Mouse (Mus musculus) large intestine, adult 2 months (tissue): ENCODE data around the gene Cdh1. TPM values are rescaled to one million over a fixed set of nuclear protein-coding genes. Genes with fewer than 3 reads are reported as not detected.
A peak's percentile ranks its signal among the peaks of the same experiment; 100 is the strongest.

ENCODE experiments used
- DNase-seq: peaks from one replicate; pipeline ENCODE4 v3.0.0-alpha.2; 2012; ENCODE audit warnings: low read depth, low spot score
- WGBS: fragments of 180-500 bp; shearing (Covaris S2); methylation state at CpG from one replicate; pipeline ENCODE4 v1.1.7; 2018; 5-methylcytosine and 5-hydroxymethylcytosine counted together
- polyA plus RNA-seq: library from polyadenylated mRNA; depleted of rRNA; stranded (reverse); fragments of >200 nt; gene quantifications from 2 replicates; pipeline ENCODE4 v1.2.3, GENCODE M21; 2012; rRNA removed

The Cdh1 gene
- polyA plus RNA-seq, 1 experiment = 167 TPM

- DNase-seq = no peak
- WGBS = 87% methylated on average over 3 of the region's 3 CpGs
Measured at GRCm38 (mm10) chr8:106712487-106712886, 109.3 kb downstream of the Cdh1 start.

GRCm38 (mm10) chr8:106714297-106714696, 111.1 kb downstream of the Cdh1 start:
- WGBS = 84% methylated on average over 4 of the region's 4 CpGs
- DNase-seq = no peak

GRCm38 (mm10) chr8:106718091-106718500, 114.9 kb downstream of the Cdh1 start:
- DNase-seq = peak; percentile 39
- 15% methylated on average over 17 of the region's 17 CpGs for WGBS

Other genes with a start within 250 kb of the Cdh1 start
- 1.4 and 1.7 TPM in 2 replicates for gene Zfp90, start 188.0 kb upstream of the Cdh1 start, polyA plus RNA-seq
- not detected in 2 replicates for gene 6030452D12Rik, start 102.8 kb upstream of the Cdh1 start, polyA plus RNA-seq
- 1.2 and 1.3 TPM in 2 replicates for gene Cdh3, start 92.5 kb upstream of the Cdh1 start, polyA plus RNA-seq
- gene Gm10073, start 29.9 kb upstream of the Cdh1 start, polyA plus RNA-seq = 106 and 113 TPM in 2 replicates
- gene Tango6, start 79.7 kb downstream of the Cdh1 start, polyA plus RNA-seq = 1.8 and 2.8 TPM in 2 replicates